Mouse (Mus musculus): ENCODE measurements at regions not wholly inside any gene's neighbourhood (a gene's known extent, or its start where the extent isn't known, plus 50 kb on each side); places are given as distances from the start of the nearest gene placed in this dataset. TPM values are rescaled to one million over a fixed set of nuclear protein-coding genes. Genes with fewer than 3 reads are reported as not detected.

DNA sequence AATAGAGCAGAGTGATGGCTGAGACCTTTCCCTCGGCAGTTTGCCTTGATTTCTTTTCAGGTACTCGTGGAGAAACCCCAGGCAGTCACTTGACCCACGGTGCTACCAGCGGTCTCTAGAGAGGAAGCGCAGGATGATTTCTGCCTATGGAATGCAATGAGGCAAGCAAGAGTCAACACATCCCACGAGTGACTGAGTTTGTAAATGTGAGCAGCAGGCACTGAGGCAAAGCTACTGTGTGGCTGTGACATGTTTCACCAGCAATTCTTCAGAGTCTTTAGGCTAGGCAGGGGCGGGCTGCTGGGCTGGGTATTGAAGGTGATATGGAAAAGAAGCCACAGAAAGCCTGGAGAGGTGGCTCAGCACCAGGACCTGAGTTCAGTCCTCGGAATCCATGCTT, 187.4 kb upstream of the BB014433 start:
- 53% methylated on average over 8 of the region's 8 CpGs for WGBS
- no peaks in the 10 kb centered on the region for H3K36me3 ChIP-seq
- H3K9me3 ChIP-seq = no peaks in the 10 kb centered on the region

DNA sequence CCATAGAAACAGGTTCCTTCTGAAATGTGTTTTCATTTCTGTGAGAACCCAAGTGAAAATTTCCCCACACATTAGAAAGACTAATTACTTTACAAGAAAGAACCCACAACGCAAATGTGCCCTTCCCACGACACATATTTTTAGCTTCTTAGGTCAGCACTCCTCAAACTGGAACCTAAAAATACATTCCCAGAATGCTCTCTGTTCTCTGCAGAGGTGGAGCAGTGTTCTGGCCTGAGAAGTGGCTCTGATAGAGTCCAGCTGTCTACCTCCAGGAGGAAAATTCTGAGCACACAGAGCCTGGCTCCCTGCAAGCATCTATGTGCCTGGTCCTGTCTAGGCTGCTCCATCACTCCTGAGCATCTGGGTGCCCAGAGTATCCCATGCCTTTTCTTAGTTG, 184.3 kb upstream of the BB014433 start:
- Histone ChIP-seq H3K4me2 (no peak overlapping the region), H3K4me3 (no peak overlapping the region), H3K27me3 (no peaks in the 10 kb centered on the region), H3K9ac (no peak overlapping the region), H3K36me3 (no peaks in the 10 kb centered on the region), H3K27ac (replicated peaks) (no peak overlapping the region), H3K4me1 (replicated peaks) (no peaks in the 10 kb centered on the region), H3K9me3 (no peaks in the 10 kb centered on the region)
- ATAC-seq (ENCODE audit: low FRiP score, low read depth) = no peak
- WGBS = 84% methylated on average over 2 of the region's 2 CpGs

More for the DNA sequence above, 187.4 kb upstream of the BB014433 start:
- Histone ChIP-seq H3K4me3 (no peak overlapping the region), H3K4me2 (no peak overlapping the region), H3K27ac (replicated peaks) (no peak overlapping the region), H3K4me1 (replicated peaks) (no peaks in the 10 kb centered on the region), H3K9ac (no peak overlapping the region), H3K27me3 (no peaks in the 10 kb centered on the region)
- ATAC-seq (ENCODE audit: low FRiP score, low read depth) = no peak

DNA sequence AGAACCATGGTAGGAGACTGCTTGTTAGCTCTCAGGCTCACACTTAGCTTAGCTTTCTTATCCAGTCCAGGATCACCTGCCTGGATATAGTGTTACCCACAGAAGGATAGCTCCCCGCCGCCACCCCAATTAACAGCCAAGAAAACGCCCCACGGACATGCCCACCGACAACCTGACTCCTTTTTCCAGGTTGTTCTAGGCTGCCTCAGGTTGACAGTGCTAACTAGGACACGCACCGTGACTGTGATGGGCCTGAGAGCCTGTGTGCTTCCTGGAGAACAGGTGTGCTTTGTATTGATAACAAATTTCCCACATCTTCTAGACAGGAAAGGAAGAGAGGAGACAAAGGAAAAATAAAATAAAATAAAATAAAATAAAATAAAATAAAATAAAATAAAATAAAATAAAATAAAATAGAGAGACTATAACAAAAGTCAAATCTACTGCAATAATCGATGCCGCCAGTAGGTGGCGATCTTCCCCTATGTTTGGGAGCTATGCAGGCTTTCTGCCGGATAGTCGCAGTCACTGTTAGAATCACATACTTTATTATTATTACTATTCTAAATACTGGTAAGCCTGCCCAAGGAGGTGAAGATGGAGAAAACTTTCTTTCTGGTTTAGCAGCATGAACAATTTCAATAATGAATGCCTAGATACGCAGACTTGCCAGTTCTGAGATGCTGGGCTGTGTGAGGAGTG, 175.5 kb upstream of the BB014433 start:
- no peak overlapping the region for H3K4me3 ChIP-seq
- H3K4me1 ChIP-seq (replicated peaks) = no peaks in the 10 kb centered on the region
- H3K36me3 ChIP-seq = no peaks in the 10 kb centered on the region
- H3K4me2 ChIP-seq = no peak overlapping the region
- H3K9me3 ChIP-seq = no peaks in the 10 kb centered on the region
- ATAC-seq (ENCODE audit: low FRiP score, low read depth) = peak; percentile 59
- no peak overlapping the region for H3K27ac ChIP-seq (replicated peaks)
- no peaks in the 10 kb centered on the region for H3K27me3 ChIP-seq
- WGBS = 38% methylated on average over 13 of the region's 13 CpGs
- H3K9ac ChIP-seq = no peak overlapping the region

DNA sequence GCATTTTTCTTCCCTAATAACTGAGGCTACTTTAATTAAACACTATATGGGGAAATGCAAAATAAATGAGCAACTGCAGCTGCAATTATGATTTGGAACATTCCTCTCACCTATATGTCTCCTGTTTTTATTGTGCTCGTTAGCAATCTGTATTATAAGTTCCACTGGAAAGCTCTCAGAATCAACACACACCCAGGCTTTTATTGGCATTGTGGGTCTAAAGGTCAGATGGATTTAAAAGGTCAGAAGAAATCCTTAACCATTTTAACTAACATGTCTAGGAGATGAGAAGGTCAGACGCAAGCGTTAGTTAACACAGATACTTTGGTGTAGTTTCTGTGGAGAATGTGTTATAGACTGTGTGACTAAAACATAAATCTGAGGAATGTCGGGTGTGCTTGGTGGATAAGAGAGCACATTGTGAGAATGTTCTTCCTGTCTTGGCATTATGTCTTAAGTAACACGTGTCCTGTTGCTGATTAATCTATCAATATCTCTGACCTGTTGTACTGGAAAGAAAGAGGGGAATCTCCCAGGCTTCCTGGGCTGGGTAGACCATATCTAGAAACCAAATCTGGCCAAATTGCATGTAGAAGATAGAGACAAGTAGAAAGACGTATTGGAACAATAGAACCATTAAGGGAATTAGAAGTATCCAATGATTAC, 164.1 kb upstream of the BB014433 start:
- no peaks in the 10 kb centered on the region for H3K36me3 ChIP-seq
- H3K27ac ChIP-seq (replicated peaks) = no peak overlapping the region
- ATAC-seq (ENCODE audit: low FRiP score, low read depth) = no peak
- H3K4me3 ChIP-seq = no peak overlapping the region
- WGBS = 85% methylated on average over 6 of the region's 6 CpGs
- no peak overlapping the region for H3K4me2 ChIP-seq
- H3K9me3 ChIP-seq = no peaks in the 10 kb centered on the region
- H3K9ac ChIP-seq = no peak overlapping the region
- H3K4me1 ChIP-seq (replicated peaks) = no peaks in the 10 kb centered on the region
- no peaks in the 10 kb centered on the region for H3K27me3 ChIP-seq

DNA sequence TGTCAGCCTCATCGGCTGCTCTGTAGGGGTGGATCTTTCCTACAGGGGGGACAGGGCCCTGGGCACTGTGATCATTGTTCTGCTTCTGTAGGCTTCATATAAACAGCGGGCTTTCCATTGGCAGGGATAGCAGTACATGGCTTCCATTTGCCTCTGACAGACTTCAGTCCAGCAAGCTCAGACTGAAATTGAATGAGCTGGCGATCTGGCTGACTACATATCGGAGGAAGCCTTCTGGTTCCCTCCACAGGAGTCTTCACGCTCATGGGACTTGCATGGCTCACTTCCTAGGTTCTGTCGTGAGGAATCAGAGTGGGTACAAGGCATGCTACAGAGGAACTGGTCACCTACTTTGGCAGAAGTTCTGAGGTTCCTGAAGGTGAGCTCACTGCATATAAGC, 155.7 kb upstream of the BB014433 start:
- Histone ChIP-seq H3K9me3 (no peaks in the 10 kb centered on the region), H3K4me3 (no peak overlapping the region), H3K9ac (no peak overlapping the region), H3K27me3 (no peaks in the 10 kb centered on the region), H3K4me1 (replicated peaks) (no peaks in the 10 kb centered on the region), H3K27ac (replicated peaks) (no peak overlapping the region), H3K36me3 (no peaks in the 10 kb centered on the region), H3K4me2 (no peak overlapping the region)
- WGBS = 83% methylated on average over 6 of the region's 6 CpGs
- ATAC-seq (ENCODE audit: low FRiP score, low read depth) = no peak

DNA sequence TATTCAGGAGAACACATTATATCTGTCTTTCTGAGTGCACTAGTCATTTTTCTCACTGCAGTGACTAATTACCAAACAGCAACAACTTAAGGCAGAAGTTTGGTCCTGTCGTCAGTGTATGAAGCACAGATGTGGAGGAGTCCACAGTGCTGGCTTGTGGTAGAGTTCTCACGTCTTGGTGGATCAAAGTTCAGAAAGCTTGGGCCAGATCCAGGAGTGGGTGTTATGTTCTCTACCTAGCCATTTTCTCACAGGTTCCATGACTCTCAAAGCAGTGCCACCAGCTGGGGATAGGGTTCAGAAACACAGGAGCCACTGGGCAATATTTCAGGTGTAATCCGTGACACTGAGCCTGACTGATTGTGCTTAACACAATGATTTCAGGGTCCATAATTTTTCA, 144.8 kb upstream of the BB014433 start:
- no peaks in the 10 kb centered on the region for H3K36me3 ChIP-seq
- H3K27ac ChIP-seq (replicated peaks) = no peak overlapping the region
- no peak overlapping the region for H3K4me3 ChIP-seq
- no peak for ATAC-seq (ENCODE audit: low FRiP score, low read depth)
- peaks cover 7% of the 10 kb centered on the region; the same call in 1 of the 2 replicates for H3K4me1 ChIP-seq (replicated peaks)
- 86% methylated on average over 3 of the region's 3 CpGs for WGBS
- H3K27me3 ChIP-seq = no peaks in the 10 kb centered on the region
- H3K9ac ChIP-seq = no peak overlapping the region
- no peaks in the 10 kb centered on the region for H3K9me3 ChIP-seq
- no peak overlapping the region for H3K4me2 ChIP-seq

DNA sequence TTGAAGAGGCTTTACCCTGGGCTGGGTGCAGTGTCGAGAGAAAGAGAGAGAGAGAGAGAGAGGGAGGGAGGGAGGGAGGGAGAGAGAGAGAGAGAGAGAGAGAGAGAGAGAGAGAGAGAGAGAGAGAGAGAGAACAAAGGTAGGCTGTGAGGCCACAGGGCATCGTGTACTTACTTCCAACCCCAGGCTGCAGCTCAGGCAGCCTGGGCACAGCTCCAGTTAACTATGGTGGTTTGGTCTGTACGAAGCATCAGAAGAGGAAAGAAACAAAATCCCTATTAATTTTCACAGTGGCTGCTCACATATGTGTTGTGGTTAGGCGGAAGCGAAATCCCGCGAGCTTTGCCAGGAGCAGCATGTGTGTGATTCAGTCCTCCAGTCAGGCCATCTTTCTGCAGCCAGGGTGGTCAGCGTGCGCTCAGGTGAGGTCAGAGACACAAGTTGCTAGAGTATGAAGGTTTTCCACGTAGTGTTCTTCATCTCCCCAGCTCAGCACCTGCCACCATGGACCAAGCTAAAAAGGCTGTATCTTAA, 143.3 kb upstream of the BB014433 start:
- no peaks in the 10 kb centered on the region for H3K9me3 ChIP-seq
- 37% methylated on average over 10 of the region's 10 CpGs for WGBS
- no peak overlapping the region for H3K4me2 ChIP-seq
- ATAC-seq (ENCODE audit: low FRiP score, low read depth) = no peak
- H3K4me1 ChIP-seq (replicated peaks) = peaks cover 7% of the 10 kb centered on the region; the same call in 1 of the 2 replicates
- no peaks in the 10 kb centered on the region for H3K36me3 ChIP-seq
- H3K4me3 ChIP-seq = no peak overlapping the region
- no peak overlapping the region for H3K27ac ChIP-seq (replicated peaks)
- no peaks in the 10 kb centered on the region for H3K27me3 ChIP-seq
- no peak overlapping the region for H3K9ac ChIP-seq

Small RNA genes lying in the stretch of these regions (microRNA-seq; reads per million reads assigned to microRNA genes)
- gene Gm25255 (not detected), gene Gm25871 (not detected)

Measured in hindbrain, embryonic 15.5 days (tissue).